Mouse (Mus musculus) ES-Bruce4 (cell line): ENCODE measurements at regions not wholly inside any gene's neighbourhood (a gene's known extent, or its start where the extent isn't known, plus 50 kb on each side); places are given as distances from the start of the nearest gene placed in this dataset.

ENCODE experiments used
- CTCF ChIP-seq: IDR thresholded peaks from one replicate; pipeline ENCODE4 v1.8.1; 2011; ENCODE audit warnings: low read depth, low read length
- EP300 ChIP-seq: IDR thresholded peaks from 2 replicates; pipeline ENCODE4 v1.6.1; 2011; ENCODE audit warnings: low read depth, low read length; ENCODE audit not compliant: insufficient read depth
- POLR2A ChIP-seq: IDR thresholded peaks from one replicate; pipeline ENCODE4 v1.8.1; 2011; ENCODE audit warnings: low read length; ENCODE audit not compliant: insufficient read depth

- TF ChIP-seq CTCF, result no peak
- TF ChIP-seq POLR2A, result no peak
- no peak for TF ChIP-seq EP300
These were observed 75.2 kb upstream of the Sulf2 start for GRCm38 (mm10) chr2:166230617-166231016.
